Mouse (Mus musculus): ENCODE measurements around the gene Olfm2.

GRCm38 (mm10) chr9:20681546-20682388, 64.4 kb downstream of the Olfm2 start:
- TF ChIP-seq CTCF (IDR thresholded peaks at IDR 0.05; ENCODE audit: low read depth) (no peak), EP300 (optimal IDR thresholded peaks at IDR 0.05) (no peak)

Measured in stomach, postnatal 0 days (tissue).